Mouse (Mus musculus) kidney, adult 2 months (tissue): ENCODE measurements around the gene Tank.

Source experiments
- CTCF ChIP-seq: fragments of 200-500 bp; conservative IDR thresholded peaks from 2 replicates; pipeline ENCODE4 v1.5.1; 2011; ENCODE audit warnings: low read depth, mild to moderate bottlenecking, control low read depth, low read length, moderate library complexity, mixed read lengths; ENCODE audit not compliant: insufficient read depth, insufficient read length
- POLR2A ChIP-seq: fragments of 200-500 bp; IDR thresholded peaks from one replicate; pipeline ENCODE4 v1.6.1; 2011; ENCODE audit warnings: low read depth, low read length, control low read depth

GRCm38 (mm10) chr2:61585447-61585846, 7.1 kb downstream of the Tank start:
- TF ChIP-seq CTCF (no peak), POLR2A (no peak)
